In genomic region chr12:80062410-80063401, GRCm38 (mm10) we compare ENCODE assay signal across 8 mouse cellular contexts. TPM values are rescaled to one million over a fixed set of nuclear protein-coding genes. Genes with fewer than 3 reads are reported as not detected.
A peak's percentile ranks its signal among the peaks of the same experiment; 100 is the strongest.
DNase-seq lines count a peak whose midpoint lies in the region; ATAC-seq and TF ChIP-seq lines count a peak whose summit lies in the region.

No protein-coding gene starts in this region.

- ATAC-seq in kidney, embryonic 15.5 days (replicated peaks; ENCODE audit: low FRiP score) = peak; percentile 79
- ATAC-seq in intestine, embryonic 15.5 days = peak; percentile 60
- ATAC-seq in liver, embryonic 14.5 days (ENCODE audit: insufficient read depth) = no peak
- peak; percentile 81 for ATAC-seq in stomach, embryonic 14.5 days (ENCODE audit: insufficient number of reproducible peaks, insufficient read depth, low FRiP score, low read depth)

- no peaks in the 10 kb centered on the region for H3K27me3 ChIP-seq in kidney, embryonic 15.5 days
- no peaks in the 10 kb centered on the region for H3K27me3 ChIP-seq in intestine, embryonic 15.5 days (replicated peaks)
- H3K27me3 ChIP-seq in liver, embryonic 14.5 days (ENCODE audit: control insufficient read depth, insufficient read depth, low read length) = no peaks in the 10 kb centered on the region
- no peaks in the 10 kb centered on the region for H3K27me3 ChIP-seq in stomach, embryonic 14.5 days (ENCODE audit: control insufficient read depth, insufficient read depth, low read length)

- TF ChIP-seq EP300 in liver, embryonic 14.5 days (IDR thresholded peaks at IDR 0.05; ENCODE audit: low read depth) = no peak

- no peak overlapping the region for H3K4me3 ChIP-seq in kidney, embryonic 15.5 days (replicated peaks)
- no peak overlapping the region for H3K4me3 ChIP-seq in intestine, embryonic 15.5 days (replicated peaks)
- no peak overlapping the region for H3K4me3 ChIP-seq in liver, embryonic 14.5 days (ENCODE audit: insufficient read depth in 1 of 2, low read depth in 2 of 2, low read length in 2 of 2)
- H3K4me3 ChIP-seq in stomach, embryonic 14.5 days (ENCODE audit: low read depth, low read length) = no peak overlapping the region

- WGBS in kidney, embryonic 15.5 days = 6% methylated on average over 6 of the region's 6 CpGs
- WGBS in intestine, embryonic 15.5 days = 13% methylated on average over 6 of the region's 6 CpGs
- WGBS in liver, embryonic 14.5 days (ENCODE audit: insufficient replicate concordance) = 47% methylated on average over 6 of the region's 6 CpGs
- 10% methylated on average over 6 of the region's 6 CpGs for WGBS in stomach, embryonic 14.5 days

- TF ChIP-seq CTCF in liver, embryonic 14.5 days (IDR thresholded peaks at IDR 0.05; ENCODE audit: low read depth) = 0 out of 2 replicates have a peak, but pooled peaks have one; percentile 3

- peaks cover 54% of the 10 kb centered on the region for H3K4me1 ChIP-seq in kidney, embryonic 15.5 days
- peaks cover 31% of the 10 kb centered on the region for H3K4me1 ChIP-seq in intestine, embryonic 15.5 days (replicated peaks)
- peaks cover 3 to 34% of the 10 kb centered on the region in 2 experiments; a peak in 2 of 4 replicates for H3K4me1 ChIP-seq in liver, embryonic 14.5 days (replicated peaks; ENCODE audit: control insufficient read depth in 2 of 2, insufficient read depth in 2 of 2, low read length in 1 of 2)
- H3K4me1 ChIP-seq in stomach, embryonic 14.5 days (ENCODE audit: control insufficient read depth, insufficient read depth, low read length) = peaks cover 30% of the 10 kb centered on the region

- DNase-seq in kidney, adult 8-10 months = no peak
- peak; percentile 11 to 21 for DNase-seq in cerebellum, postnatal 25 days
- DNase-seq in frontal cortex, postnatal 36 days (ENCODE audit: low spot score in 2 of 2) = peak; percentile 26 to 59
- no peak for DNase-seq in liver, embryonic 14.5 days (ENCODE audit: low read depth in 3 of 3, low spot score in 3 of 3)
- no peak for DNase-seq in urinary bladder, postnatal 25 days (ENCODE audit: low spot score)

- no peaks in the 10 kb centered on the region for H3K36me3 ChIP-seq in kidney, embryonic 15.5 days
- H3K36me3 ChIP-seq in intestine, embryonic 15.5 days = no peaks in the 10 kb centered on the region
- no peaks in the 10 kb centered on the region for H3K36me3 ChIP-seq in liver, embryonic 14.5 days (replicated peaks; ENCODE audit: control insufficient read depth, insufficient read depth, low read depth)
- no peaks in the 10 kb centered on the region for H3K36me3 ChIP-seq in stomach, embryonic 14.5 days (ENCODE audit: control insufficient read depth, insufficient read depth, low read length)

- no peak overlapping the region; the same call in 1 of the 2 replicates for H3K4me2 ChIP-seq in kidney, embryonic 15.5 days
- H3K4me2 ChIP-seq in intestine, embryonic 15.5 days (replicated peaks) = 0 out of 2 replicates have a peak overlapping the region, but pooled peaks have one; percentile 3
- H3K4me2 ChIP-seq in liver, embryonic 14.5 days (ENCODE audit: low read depth) = no peak overlapping the region
- no peak overlapping the region; the same call in 1 of the 2 replicates for H3K4me2 ChIP-seq in stomach, embryonic 14.5 days (replicated peaks; ENCODE audit: low read depth, low read length)

- no peaks in the 10 kb centered on the region for H3K9me3 ChIP-seq in kidney, embryonic 15.5 days (replicated peaks)
- H3K9me3 ChIP-seq in intestine, embryonic 15.5 days = no peaks in the 10 kb centered on the region
- no peaks in the 10 kb centered on the region for H3K9me3 ChIP-seq in liver, embryonic 14.5 days (ENCODE audit: control insufficient read depth, low read length)
- H3K9me3 ChIP-seq in stomach, embryonic 14.5 days (ENCODE audit: control insufficient read depth, low read depth, low read length) = no peaks in the 10 kb centered on the region

- H3K27ac ChIP-seq in kidney, embryonic 15.5 days = peak overlapping the region; percentile 93
- peak overlapping the region; percentile 81 for H3K27ac ChIP-seq in intestine, embryonic 15.5 days
- H3K27ac ChIP-seq in liver, embryonic 14.5 days = no peak overlapping the region
- H3K27ac ChIP-seq in stomach, embryonic 14.5 days (ENCODE audit: low read length) = peak overlapping the region; percentile 89

- H3K9ac ChIP-seq in kidney, embryonic 15.5 days = no peak overlapping the region
- H3K9ac ChIP-seq in intestine, embryonic 15.5 days = 0 out of 2 replicates have a peak overlapping the region, but pooled peaks have one; percentile 15
- H3K9ac ChIP-seq in liver, embryonic 14.5 days (replicated peaks) = no peak overlapping the region
- no peak overlapping the region for H3K9ac ChIP-seq in stomach, embryonic 14.5 days (replicated peaks; ENCODE audit: low read depth, low read length)

RNA-seq across cellular contexts. Expression of gene Zfp36l1, which starts 50.1 kb away (rescaled TPM):
- polyA plus RNA-seq in kidney, embryonic 15.5 days (2015; fragmentation: Nextera tagmentation; extraction: Ambion mirVana) = 136 and 154 TPM in 2 replicates
- polyA plus RNA-seq in intestine, embryonic 15.5 days (2015; fragmentation: Nextera tagmentation; extraction: Ambion mirVana) = 95.8 and 107 TPM in 2 replicates
- polyA plus RNA-seq in liver, embryonic 14.5 days (2012; rRNA removed) = 19.4 and 23.5 TPM in 2 replicates
- polyA plus RNA-seq in liver, embryonic 14.5 days (2014; fragmentation: Nextera tagmentation; extraction: Ambion mirVana) = 22.7 and 28.5 TPM in 2 replicates
- polyA plus RNA-seq in stomach, embryonic 14.5 days (2014; fragmentation: Nextera tagmentation; extraction: Ambion mirVana) = 228 and 245 TPM in 2 replicates

Comparison
In these comparisons a context has a peak if more than half of its experiments do, and no peak if none do; other contexts are left out.
1. DNase-seq: peak in cerebellum, postnatal 25 days (2 of 2) and frontal cortex, postnatal 36 days (2 of 2); none in kidney, adult 8-10 months (0 of 2), liver, embryonic 14.5 days (0 of 3) and urinary bladder, postnatal 25 days (single experiment).